Mouse (Mus musculus) stomach, postnatal 0 days (tissue): ENCODE measurements around the gene Nsmce1.
A peak's percentile ranks its signal among the peaks of the same experiment; 100 is the strongest.

ENCODE experiments used
- CTCF ChIP-seq: IDR thresholded peaks from 2 replicates; pipeline ENCODE4 v1.5.1; 2016; ENCODE audit warnings: antibody characterized with exemption, low read depth, mild to moderate bottlenecking, moderate library complexity
- EP300 ChIP-seq: optimal IDR thresholded peaks from 2 replicates; pipeline ENCODE3; 2016; ENCODE audit warnings: antibody characterized with exemption

DNA sequence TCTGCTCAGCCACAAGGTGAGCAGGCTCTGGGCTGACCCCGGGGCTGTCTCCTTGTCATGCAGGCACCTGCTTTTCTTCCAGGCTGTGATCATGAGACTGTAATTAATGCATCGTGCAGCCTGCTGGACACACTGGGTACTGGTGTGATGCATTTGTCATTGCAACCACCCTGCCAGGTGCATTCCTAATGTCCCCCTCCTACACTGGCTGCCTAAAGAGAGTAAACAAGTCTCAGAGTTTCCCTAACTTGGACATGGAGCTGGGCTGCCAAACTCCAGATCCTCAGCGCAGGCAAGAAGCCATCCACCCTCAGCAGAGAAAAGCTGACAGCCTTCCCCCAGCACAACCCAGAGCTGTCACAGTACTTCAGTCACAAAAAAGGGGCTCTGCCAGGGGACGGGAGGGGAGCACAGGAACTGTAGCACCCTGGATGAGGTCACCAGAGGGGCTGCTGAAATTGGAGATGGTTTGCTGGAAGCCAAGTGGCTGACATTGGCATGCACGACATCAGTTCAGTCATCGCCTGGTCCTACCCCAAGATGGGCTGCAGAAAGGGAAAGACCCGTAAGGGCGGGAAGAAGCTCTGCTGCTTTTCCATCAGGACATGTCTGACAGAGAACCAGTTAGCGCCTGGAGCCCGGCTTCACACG lies 15.7 kb downstream of the Nsmce1 start:
- TF ChIP-seq CTCF (peak; percentile 48), EP300 (no peak)
